Mouse (Mus musculus) forebrain, embryonic 16.5 days (tissue): ENCODE measurements around the gene Trio. TPM values are rescaled to one million over a fixed set of nuclear protein-coding genes. Genes with fewer than 3 reads are reported as not detected.

Experiments used
- ATAC-seq: fragments of 200-750 bp; cut with Nextera tagmentation; 2 replicates; pipeline ENCODE4 v1.8.0; 2017; ENCODE audit warnings: mild to moderate bottlenecking, moderate library complexity
- H3K27ac ChIP-seq: fragments of 300-500 bp; sonication (generic); 2 replicates; pipeline ENCODE4 v1.5.1; 2014; ENCODE audit warnings: low read length, control low read depth
- H3K27me3 ChIP-seq: fragments of 300-500 bp; sonication (generic); replicated peaks from 2 replicates; pipeline ENCODE4 v1.6.1; 2014; ENCODE audit warnings: low read length; ENCODE audit not compliant: control insufficient read depth, insufficient read depth
- H3K36me3 ChIP-seq: fragments of 300-500 bp; sonication (generic); 2 replicates; pipeline ENCODE4 v1.6.1; 2014; ENCODE audit not compliant: control insufficient read depth, insufficient read depth
- H3K4me1 ChIP-seq: fragments of 300-500 bp; sonication (generic); replicated peaks from 2 replicates; pipeline ENCODE4 v1.6.1; 2014; ENCODE audit warnings: low read length; ENCODE audit not compliant: control insufficient read depth, insufficient read depth
- H3K4me2 ChIP-seq: fragments of 300-500 bp; sonication (generic); 2 replicates; pipeline ENCODE4 v1.6.1; 2014; ENCODE audit warnings: mild to moderate bottlenecking, low read length, control low read depth
- H3K4me3 ChIP-seq: fragments of 300-500 bp; sonication (generic); replicated peaks from 2 replicates; pipeline ENCODE4 v1.5.1; 2014; ENCODE audit warnings: mild to moderate bottlenecking, low read length, control low read depth
- H3K9ac ChIP-seq: fragments of 300-500 bp; sonication (generic); replicated peaks from 2 replicates; pipeline ENCODE4 v1.6.1; 2014; ENCODE audit warnings: low read depth, low read length, control low read depth
- H3K9me3 ChIP-seq: fragments of 300-500 bp; sonication (generic); 2 replicates; pipeline ENCODE4 v1.6.1; 2016; ENCODE audit warnings: low read length; ENCODE audit not compliant: control insufficient read depth
- WGBS: fragments of 180-500 bp; shearing (Covaris S2); extraction: QIAGEN DNeasy Blood & Tissue Kit; methylation state at CpG from one replicate; pipeline ENCODE4 v1.1.7; 2014; 5-methylcytosine and 5-hydroxymethylcytosine counted together
- polyA plus RNA-seq: library from polyadenylated mRNA; unstranded; fragments of >200 nt; fragmentation: Nextera tagmentation; extraction: Ambion mirVana; gene quantifications from 2 replicates; pipeline ENCODE4 v1.2.1, GENCODE M21; 2015

Gene Trio
- polyA plus RNA-seq, 1 experiment from 2014 or later, result 42.6 TPM

DNA sequence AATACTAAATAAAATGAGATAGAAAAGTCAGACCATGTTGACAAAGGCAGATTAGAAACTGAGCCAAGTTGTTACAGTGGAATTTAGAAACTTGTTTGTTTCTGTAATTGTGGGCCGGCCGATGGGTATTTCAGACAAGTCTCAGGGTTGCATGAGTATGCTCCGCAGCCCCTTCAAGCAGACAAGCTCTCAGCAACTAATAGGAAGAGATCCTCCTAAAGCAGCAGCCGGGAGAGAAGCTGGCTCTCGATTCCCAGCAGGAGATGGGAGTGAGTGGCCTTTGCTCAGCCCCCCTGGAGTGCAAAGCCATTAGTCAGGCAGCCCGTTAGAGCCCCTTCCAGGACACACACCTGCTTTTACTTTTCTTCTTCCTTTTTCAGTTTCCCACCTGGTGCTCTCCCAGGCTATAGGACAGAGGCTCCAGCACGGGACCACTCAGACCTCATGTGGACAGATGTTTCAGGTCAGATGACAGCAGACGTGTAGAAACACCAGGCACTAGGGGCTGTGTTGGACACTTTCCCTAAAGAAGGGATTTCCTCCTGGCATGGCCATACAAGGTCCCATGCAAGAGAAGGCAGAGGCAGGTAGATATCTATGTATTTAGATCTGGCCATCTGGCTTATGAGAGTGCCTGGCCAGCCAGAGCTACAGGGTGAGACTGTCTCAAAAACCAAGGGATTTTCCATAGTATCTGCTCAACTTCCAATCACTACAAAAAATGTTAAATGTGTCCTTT, 26.9 kb downstream of the Trio start:
- Histone ChIP-seq H3K27ac (no peak overlapping the region), H3K4me2 (no peak overlapping the region), H3K27me3 (no peaks in the 10 kb centered on the region), H3K4me1 (peaks cover 47% of the 10 kb centered on the region), H3K36me3 (no peaks in the 10 kb centered on the region), H3K4me3 (no peak overlapping the region), H3K9me3 (no peaks in the 10 kb centered on the region), H3K9ac (no peak overlapping the region)
- WGBS, result 19% methylated on average over 8 of the region's 8 CpGs
- no peak for ATAC-seq

DNA sequence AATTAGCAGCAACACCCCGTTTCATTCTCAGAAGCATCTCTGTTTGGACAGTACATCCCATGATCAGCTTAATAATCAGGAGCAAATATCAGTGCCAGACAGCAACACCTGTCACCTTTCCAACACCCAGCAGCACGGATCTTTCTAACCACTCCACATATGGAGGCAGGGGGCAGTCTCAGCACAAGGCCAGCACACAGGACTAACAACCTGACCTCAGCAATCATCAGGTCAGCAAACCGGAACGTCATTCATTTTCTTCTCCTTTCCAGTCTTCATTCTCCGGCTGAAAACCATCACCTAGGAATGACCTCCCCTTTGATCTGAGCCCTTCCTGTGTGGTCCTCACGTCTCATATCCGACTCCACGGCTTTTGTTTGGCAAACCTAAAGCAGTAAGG, 27.7 kb downstream of the Trio start:
- 13% methylated on average over 8 of the region's 8 CpGs for WGBS
- no peaks in the 10 kb centered on the region for H3K27me3 ChIP-seq
- no peak overlapping the region for H3K4me2 ChIP-seq
- no peak overlapping the region for H3K9ac ChIP-seq
- ATAC-seq, result no peak
- H3K36me3 ChIP-seq, result no peaks in the 10 kb centered on the region
- H3K4me1 ChIP-seq, result peaks cover 51% of the 10 kb centered on the region
- H3K9me3 ChIP-seq, result no peaks in the 10 kb centered on the region
- no peak overlapping the region for H3K27ac ChIP-seq
- no peak overlapping the region for H3K4me3 ChIP-seq

DNA sequence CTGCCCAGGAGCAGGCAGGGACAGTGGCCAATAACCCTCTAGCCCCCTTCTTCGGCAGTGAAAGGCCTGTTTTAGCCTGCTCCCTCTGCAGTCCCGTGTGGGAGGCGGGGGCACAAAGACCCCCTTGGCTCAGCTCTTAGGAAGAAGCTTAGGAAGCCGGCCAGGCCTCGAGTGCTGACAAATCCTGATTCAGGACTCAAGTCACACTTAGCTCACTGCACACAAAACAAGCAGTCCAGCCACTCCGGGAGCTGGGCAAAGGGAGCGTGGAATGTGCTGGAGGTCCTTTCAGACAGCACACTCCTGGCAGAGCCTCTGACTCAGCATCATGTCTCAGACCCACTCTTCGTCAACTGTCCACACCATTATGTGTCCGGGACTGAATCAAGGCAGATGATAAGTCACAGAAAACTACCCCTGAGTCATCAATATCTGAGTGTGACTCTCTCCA, 28.2 kb downstream of the Trio start:
- Histone ChIP-seq H3K4me2 (no peak overlapping the region), H3K9ac (no peak overlapping the region), H3K4me3 (no peak overlapping the region), H3K27ac (no peak overlapping the region), H3K9me3 (no peaks in the 10 kb centered on the region), H3K36me3 (no peaks in the 10 kb centered on the region), H3K4me1 (peaks cover 53% of the 10 kb centered on the region), H3K27me3 (no peaks in the 10 kb centered on the region)
- ATAC-seq, result peak; percentile 89
- 16% methylated on average over 9 of the region's 9 CpGs for WGBS

DNA sequence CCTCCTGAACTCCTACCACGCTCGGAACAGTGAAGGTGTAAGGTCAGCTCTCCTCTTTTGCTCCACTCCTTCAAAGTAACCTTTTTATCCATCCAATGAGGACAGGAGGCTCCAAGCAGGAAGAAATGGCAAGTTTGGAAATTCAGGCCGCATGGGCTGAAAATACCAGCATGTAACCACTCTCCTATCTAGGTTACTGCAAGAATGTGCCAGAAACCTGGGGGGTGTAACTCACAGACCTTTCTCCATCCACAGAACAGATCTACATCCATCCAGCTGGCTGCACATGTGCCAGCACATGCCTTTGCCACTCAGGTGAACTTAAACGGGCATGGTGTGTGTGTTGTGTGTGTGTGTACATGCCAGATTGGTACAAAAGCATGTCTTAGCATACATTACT, 28.9 kb downstream of the Trio start:
- H3K4me3 ChIP-seq, result no peak overlapping the region
- no peak for ATAC-seq
- no peaks in the 10 kb centered on the region for H3K27me3 ChIP-seq
- no peaks in the 10 kb centered on the region for H3K9me3 ChIP-seq
- H3K27ac ChIP-seq, result no peak overlapping the region
- no peaks in the 10 kb centered on the region for H3K36me3 ChIP-seq
- 73% methylated on average over 4 of the region's 4 CpGs for WGBS
- peaks cover 56% of the 10 kb centered on the region for H3K4me1 ChIP-seq
- no peak overlapping the region for H3K9ac ChIP-seq
- H3K4me2 ChIP-seq, result no peak overlapping the region

DNA sequence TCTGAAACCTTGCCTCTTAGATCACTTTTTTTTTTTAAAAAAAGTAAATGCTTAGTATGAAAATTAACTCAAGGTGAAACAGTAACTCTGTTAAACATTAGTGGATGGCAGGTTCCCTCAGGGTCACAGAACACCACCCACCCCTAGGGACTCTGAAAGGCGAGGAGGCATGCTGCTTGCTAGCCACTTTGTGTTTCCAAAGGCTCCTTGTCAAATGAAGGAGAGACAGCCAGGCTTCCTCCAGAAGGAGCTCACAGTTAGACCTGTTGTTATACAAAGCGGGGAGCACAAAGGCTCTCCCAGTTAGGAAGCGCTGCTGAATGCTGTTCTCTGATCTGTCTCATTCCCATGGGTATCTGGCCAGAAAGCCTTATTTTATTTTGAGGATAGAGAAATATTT, 30.2 kb downstream of the Trio start:
- 16% methylated on average over 3 of the region's 3 CpGs for WGBS
- Histone ChIP-seq H3K36me3 (no peaks in the 10 kb centered on the region), H3K27ac (no peak overlapping the region), H3K27me3 (no peaks in the 10 kb centered on the region), H3K9me3 (no peaks in the 10 kb centered on the region), H3K4me3 (no peak overlapping the region), H3K4me2 (no peak overlapping the region), H3K4me1 (peaks cover 52% of the 10 kb centered on the region), H3K9ac (no peak overlapping the region)
- ATAC-seq, result no peak

DNA sequence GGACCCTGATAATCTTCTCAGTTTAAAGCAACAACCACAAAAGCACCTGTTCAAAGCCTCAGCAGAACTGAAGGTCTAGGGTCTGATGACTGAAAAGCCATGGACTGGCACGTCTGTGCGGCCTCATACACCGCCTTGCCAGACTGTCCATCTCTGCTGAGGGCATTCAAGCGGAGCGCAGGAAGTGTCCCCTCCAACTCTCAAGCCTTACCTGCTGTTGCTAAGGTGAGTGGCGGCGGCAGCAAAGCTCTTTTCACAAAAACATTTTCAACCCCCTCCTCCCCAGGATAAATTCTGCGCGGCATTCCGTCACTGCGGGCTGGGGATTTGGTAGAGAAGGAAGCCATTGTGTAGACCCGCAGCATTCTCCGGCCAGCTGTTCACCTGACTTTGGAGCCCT, 30.8 kb downstream of the Trio start:
- H3K36me3 ChIP-seq, result no peaks in the 10 kb centered on the region
- peaks cover 53% of the 10 kb centered on the region for H3K4me1 ChIP-seq
- H3K9me3 ChIP-seq, result no peaks in the 10 kb centered on the region
- no peak overlapping the region for H3K9ac ChIP-seq
- no peak overlapping the region for H3K27ac ChIP-seq
- no peak overlapping the region for H3K4me2 ChIP-seq
- no peaks in the 10 kb centered on the region for H3K27me3 ChIP-seq
- H3K4me3 ChIP-seq, result no peak overlapping the region
- no peak for ATAC-seq
- 38% methylated on average over 13 of the region's 13 CpGs for WGBS

DNA sequence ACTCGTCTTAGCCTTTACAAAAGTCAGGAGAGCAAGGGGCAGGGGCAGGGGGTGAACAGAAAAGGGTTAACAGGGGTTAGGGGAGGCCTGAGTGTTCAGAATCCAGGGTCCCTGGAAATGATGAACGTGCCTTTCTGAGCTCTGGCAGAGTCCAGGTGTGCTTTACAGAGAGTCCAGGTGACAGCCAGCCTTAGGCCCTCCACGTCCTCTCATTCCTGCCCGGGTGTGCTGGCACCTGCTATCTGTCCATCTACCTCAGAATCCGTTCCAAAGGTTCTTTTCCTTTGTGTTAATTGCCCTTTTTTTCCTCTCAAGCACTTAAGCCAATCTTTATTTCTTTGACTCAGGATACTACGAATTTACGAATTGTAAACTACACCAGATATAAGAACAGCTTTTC, 32.1 kb downstream of the Trio start:
- Histone ChIP-seq H3K4me3 (no peak overlapping the region), H3K27me3 (no peaks in the 10 kb centered on the region), H3K27ac (no peak overlapping the region), H3K4me1 (peaks cover 53% of the 10 kb centered on the region), H3K36me3 (no peaks in the 10 kb centered on the region), H3K9me3 (no peaks in the 10 kb centered on the region), H3K4me2 (no peak overlapping the region), H3K9ac (no peak overlapping the region)
- 72% methylated on average over 7 of the region's 7 CpGs for WGBS
- no peak for ATAC-seq

DNA sequence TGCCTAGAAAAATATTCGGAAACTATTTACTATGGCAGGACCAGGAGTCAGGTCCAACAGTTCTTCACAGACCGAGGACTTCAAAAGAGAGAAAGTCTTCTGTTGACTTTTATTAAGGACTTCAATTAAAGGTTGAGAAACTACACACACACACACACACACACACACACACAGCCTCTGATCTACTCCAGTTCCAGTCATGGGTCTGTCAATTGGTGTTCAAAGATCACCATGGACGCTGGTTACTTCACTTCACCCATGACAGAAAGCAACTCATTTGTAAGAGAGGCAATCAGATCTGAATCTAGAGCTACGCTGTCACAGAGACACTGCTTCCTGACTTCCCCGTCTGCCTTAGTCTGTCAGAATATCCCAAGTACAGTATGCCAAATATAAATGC, 33.1 kb downstream of the Trio start:
- no peak for ATAC-seq
- H3K27me3 ChIP-seq, result no peaks in the 10 kb centered on the region
- H3K9me3 ChIP-seq, result no peaks in the 10 kb centered on the region
- H3K36me3 ChIP-seq, result no peaks in the 10 kb centered on the region
- WGBS, result 51% methylated on average over 5 of the region's 5 CpGs
- peaks cover 51% of the 10 kb centered on the region for H3K4me1 ChIP-seq
- H3K27ac ChIP-seq, result no peak overlapping the region
- no peak overlapping the region for H3K4me2 ChIP-seq
- no peak overlapping the region for H3K4me3 ChIP-seq
- H3K9ac ChIP-seq, result no peak overlapping the region

DNA sequence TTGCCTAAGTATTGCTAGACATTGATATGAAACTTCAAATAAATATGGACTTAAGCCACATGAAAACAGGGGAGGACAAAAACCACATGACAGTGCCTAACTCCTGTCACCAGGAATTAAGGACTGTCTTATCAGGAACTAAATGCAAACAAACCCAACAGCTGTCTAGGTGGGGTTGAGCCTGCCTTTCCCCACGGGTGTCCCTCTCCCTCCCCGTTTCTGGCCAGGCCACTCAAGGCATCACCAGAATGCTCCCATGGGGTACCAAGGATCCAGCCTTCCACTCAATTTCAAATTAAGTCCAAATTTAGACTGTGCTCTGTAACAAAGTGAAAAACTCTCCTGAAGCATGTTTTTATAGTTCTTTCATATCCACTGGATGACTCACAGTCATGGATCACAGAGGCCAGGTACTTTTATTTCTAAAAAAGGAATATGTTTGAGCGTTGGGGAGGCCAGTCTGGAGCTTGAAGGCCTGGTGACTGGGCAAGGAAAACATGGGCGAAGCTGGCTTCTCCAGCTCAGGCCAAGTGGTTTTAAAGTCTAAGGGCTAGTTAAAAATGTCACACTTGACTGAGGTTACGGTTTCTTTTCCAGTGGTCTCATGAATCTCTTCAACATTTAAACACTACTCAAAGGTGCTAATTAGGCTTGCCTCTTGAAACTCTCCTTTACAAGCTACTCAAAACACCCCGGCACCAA, 33.6 kb downstream of the Trio start:
- no peak overlapping the region for H3K27ac ChIP-seq
- no peak for ATAC-seq
- no peaks in the 10 kb centered on the region for H3K36me3 ChIP-seq
- no peaks in the 10 kb centered on the region for H3K9me3 ChIP-seq
- no peak overlapping the region for H3K4me3 ChIP-seq
- no peak overlapping the region for H3K4me2 ChIP-seq
- 68% methylated on average over 6 of the region's 6 CpGs for WGBS
- no peak overlapping the region for H3K9ac ChIP-seq
- H3K27me3 ChIP-seq, result no peaks in the 10 kb centered on the region
- H3K4me1 ChIP-seq, result peaks cover 47% of the 10 kb centered on the region
